Mouse (Mus musculus) adrenal gland, adult 2 months (tissue): ENCODE data around the gene 1700009N14Rik. TPM values are rescaled to one million over a fixed set of nuclear protein-coding genes. Genes with fewer than 3 reads are reported as not detected.

Experiments used
- DNase-seq: peaks from one replicate; pipeline ENCODE4 v3.0.0; 2021
- long read RNA-seq: library from polyadenylated mRNA; stranded (forward); transcript quantifications from one replicate; pipeline ENCODE4 v2.0.0, GENCODE M21; 2021
- polyA plus RNA-seq: library from polyadenylated mRNA; depleted of rRNA; stranded (reverse); fragments of >200 nt; gene quantifications from 2 replicates; pipeline ENCODE4 v1.2.3, GENCODE M21; 2012; rRNA removed
- total RNA-seq, 2 experiments: library from RNA; stranded (reverse); gene quantifications; 2 replicates each; pipeline ENCODE4 v1.2.3; 2021

The 1700009N14Rik gene
- not detected for total RNA-seq
- polyA plus RNA-seq, result not detected in 2 replicates
- long read RNA-seq, result 0 reads

DNA sequence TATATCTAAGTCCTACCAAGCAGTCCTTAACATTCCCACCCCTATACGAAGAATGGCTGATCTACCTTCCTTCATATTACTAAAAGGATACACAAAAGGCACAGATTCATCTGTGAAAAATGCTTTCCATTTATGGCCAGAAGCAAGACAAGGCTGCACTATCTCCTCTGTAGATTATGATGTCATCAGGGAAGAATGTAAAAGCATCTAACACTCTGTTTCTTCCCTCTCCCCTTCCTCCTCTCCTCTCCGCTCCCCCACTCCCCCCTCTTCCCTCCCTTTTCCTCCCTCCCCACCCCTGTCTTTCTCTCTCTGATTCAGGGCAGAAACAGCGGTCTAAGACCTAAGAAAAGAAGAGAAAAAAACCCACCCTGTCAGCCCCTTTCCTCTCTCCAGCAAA lies at the start of gene 1700009N14Rik:
Gene 1700009N14Rik, plus strand, starts transcription at position 227 of the 400 bp plus-strand sequence.
- DNase-seq, result no peak

GRCm38 (mm10) chr4:39437870-39438367 lies 12.2 kb upstream of the 1700009N14Rik start:
- DNase-seq, result no peak

DNA sequence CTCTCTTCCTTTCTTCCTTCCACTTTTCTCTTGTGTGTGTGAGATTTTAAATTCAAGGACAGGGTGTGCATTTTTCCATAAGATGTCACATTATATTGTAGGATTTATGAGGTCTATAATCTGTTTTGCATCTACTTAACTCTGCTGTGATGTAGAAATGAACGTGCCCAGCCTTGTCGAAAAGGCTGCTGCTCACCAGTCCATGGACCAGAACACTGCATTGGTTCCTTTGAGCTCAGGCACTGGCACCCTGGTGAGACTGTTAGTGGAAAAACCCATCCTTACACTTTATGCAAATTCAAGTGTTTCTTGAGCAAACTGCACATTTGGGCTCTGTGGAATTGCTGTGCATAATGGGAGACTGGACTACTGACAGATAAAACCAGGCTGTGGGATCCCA lies 24.2 kb downstream of the 1700009N14Rik start:
- no peak for DNase-seq

- DNase-seq, result no peak
These were observed 36.3 kb downstream of the 1700009N14Rik start for GRCm38 (mm10) chr4:39486393-39486792.

GRCm38 (mm10) chr4:39493596-39493995 lies 43.5 kb downstream of the 1700009N14Rik start:
- no peak for DNase-seq

- no peak for DNase-seq
These were observed 45.8 kb downstream of the 1700009N14Rik start for GRCm38 (mm10) chr4:39495875-39496274.
